Mouse (Mus musculus) CD4-positive, CD25-positive, alpha-beta regulatory T cell, adult 4 months (primary cell): ENCODE data around the gene Ankdd1b. TPM values are rescaled to one million over a fixed set of nuclear protein-coding genes. Genes with fewer than 3 reads are reported as not detected.

ENCODE experiments used
- ATAC-seq: one replicate; pipeline ENCODE4 v1.8.0; 2017
- polyA plus RNA-seq, 2 experiments: library from polyadenylated mRNA; unstranded; fragments of 100-300 nt; shearing (Covaris generic); gene quantifications; one replicate each; pipeline ENCODE4 v1.2.1; 2017

The Ankdd1b gene
- polyA plus RNA-seq, 2 experiments from 2014 or later: not detected

- ATAC-seq: no peak
Observed at GRCm38 (mm10) chr13:96405518-96405917, 65.5 kb downstream of the Ankdd1b start.

DNA sequence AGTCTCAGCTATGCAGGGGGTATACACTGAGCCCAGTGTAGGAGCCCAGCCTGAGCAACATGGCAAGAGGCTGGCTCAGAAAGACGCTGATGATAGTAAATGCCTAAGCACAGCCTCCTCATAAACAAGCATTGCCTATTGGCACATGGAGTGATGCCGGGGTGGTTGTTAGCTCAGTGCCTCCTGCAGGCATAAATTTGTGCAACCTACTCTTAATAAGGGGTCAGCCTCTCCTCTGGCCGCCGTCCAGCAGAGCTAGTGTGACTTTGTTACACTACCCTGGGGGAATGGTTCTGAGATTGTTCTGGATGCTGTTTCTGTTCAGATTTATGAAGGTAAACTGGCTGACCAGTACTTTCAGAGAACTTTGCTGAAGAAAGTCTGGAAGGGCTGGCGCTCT, 69.7 kb downstream of the Ankdd1b start:
- no peak for ATAC-seq

GRCm38 (mm10) chr13:96389301-96389700, 81.7 kb downstream of the Ankdd1b start:
- ATAC-seq: no peak

DNA sequence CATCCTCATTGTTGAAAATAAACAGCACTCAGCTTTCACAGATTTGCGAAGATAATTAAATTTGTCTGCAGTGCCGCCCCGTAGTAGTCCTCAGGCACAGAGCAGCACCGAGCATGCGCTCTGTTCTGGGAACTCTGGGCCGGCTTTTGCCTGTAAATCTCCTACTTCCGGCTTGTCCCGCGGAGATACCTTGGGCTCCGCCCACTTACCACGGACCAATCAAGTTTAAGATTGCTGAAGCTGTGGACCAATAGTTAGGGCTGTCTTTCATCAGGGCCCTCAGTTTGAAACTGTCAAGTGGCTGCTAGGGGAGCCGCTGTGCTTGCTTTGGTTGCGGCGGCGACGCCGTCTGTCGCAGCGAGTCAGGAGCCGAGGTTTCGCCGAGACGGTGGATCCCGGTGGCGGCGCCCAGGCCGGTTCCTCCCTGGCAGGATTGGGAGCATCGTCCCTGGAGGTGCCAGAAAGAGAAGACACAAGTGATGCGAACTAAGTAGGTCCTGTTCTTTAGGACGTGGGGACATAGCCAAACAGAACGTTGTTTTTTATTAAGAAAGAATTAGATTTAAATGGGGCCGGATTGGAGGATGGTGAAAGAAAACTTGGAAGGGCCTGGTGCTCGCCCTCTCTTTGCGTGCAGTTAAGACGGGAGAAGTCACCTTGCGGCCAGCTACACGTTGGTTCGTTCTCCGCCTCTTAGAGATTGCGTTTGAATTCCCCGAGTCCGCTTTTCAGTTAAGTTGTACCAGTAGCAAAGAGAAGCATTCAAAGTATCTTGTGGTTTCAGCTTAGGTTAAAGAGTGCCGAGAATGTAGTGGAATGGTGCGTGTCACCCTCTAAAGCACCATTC, 82.7 kb downstream of the Ankdd1b start, which contains the start of gene Poc5:
Gene Poc5 (plus strand): TSS at position 253 of the 847 bp plus-strand sequence.
- ATAC-seq: peak; percentile 99

DNA sequence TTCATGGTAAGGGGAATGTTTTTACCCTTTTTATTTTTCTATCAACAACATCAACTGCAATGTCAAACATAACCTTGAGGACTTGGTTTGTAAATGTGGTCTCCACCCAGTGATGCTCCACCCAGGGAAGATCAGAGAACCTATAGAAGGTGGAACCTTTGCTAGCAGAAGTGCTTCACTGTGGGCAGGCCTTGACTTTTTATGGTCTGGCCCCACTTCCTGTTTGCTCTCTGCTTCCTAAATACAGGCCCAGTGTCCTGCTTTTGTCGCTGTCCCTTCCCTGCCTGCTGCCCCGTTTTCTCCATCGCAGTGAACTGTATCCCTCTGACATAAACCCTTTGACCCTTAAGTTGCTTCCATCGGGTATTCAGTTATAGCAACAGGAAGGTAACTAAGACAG, 93.1 kb downstream of the Ankdd1b start:
- no peak for ATAC-seq

DNA sequence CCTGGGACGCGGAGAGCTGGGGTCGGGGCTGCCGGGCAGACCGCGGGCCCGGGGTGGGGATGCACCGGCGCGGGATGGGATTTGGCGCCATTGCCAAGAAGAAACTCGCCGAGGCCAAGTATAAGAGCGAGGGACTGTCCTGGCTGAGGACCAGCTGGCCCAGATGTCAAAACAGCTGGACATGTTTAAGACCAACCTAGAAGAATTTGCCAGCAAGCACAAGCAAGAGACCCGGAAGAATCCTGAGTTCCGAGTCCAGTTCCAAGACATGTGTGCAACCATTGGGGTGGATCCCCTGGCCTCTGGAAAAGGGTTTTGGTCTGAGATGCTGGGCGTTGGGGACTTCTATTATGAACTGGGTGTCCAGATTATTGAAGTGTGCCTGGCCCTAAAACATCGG, 94.1 kb downstream of the Ankdd1b start:
- no peak for ATAC-seq

GRCm38 (mm10) chr13:96375519-96375918, 95.5 kb downstream of the Ankdd1b start:
- no peak for ATAC-seq

Other genes starting within 250 kb of the Ankdd1b start
- 10 to 100 TPM; 11.3 to 12.0 TPM for gene Poc5, start 82.9 kb downstream of the Ankdd1b start, polyA plus RNA-seq
- gene Gm17622, start 19.5 kb upstream of the Ankdd1b start, polyA plus RNA-seq: not detected
- gene Polk, start 71.4 kb upstream of the Ankdd1b start, polyA plus RNA-seq: 10 to 100 TPM; 22.2 to 24.7 TPM
- gene Col4a3bp, start 71.4 kb upstream of the Ankdd1b start, polyA plus RNA-seq: 10 to 100 TPM in 1 of 2 experiments, 1 to 10 TPM in 1; 6.3 to 10.1 TPM
- 10 to 100 TPM; 55.7 to 79.5 TPM for gene Hmgcr, start 199.7 kb upstream of the Ankdd1b start, polyA plus RNA-seq